Mouse (Mus musculus) MEL (cell line): ENCODE measurements around the gene Slc35b1. TPM values are rescaled to one million over a fixed set of nuclear protein-coding genes. Genes with fewer than 3 reads are reported as not detected.

ENCODE experiments used
- DNase-seq: peaks from one replicate; pipeline ENCODE4 v3.0.0; 2011; ENCODE audit warnings: low read depth, low spot score
- H3K27ac ChIP-seq: 2 replicates; pipeline ENCODE4 v1.5.1; 2012; ENCODE audit warnings: low read depth, mild to moderate bottlenecking, control low read depth, low read length, moderate library complexity; ENCODE audit not compliant: control insufficient read depth
- H3K27me3 ChIP-seq, 2 experiments: fragments of 150-350 bp in 1 of 2; sonication (generic) in 1 of 2; 2 replicates each; pipeline ENCODE4 v1.6.1; 2012; ENCODE audit warnings: low read length in 2 of 2, mild to moderate bottlenecking in 2 of 2, improper control_type of control experiment in 1 of 2, moderate library complexity in 1 of 2; ENCODE audit not compliant: insufficient read depth in 2 of 2, control insufficient read depth in 1 of 2
- H3K36me3 ChIP-seq, 2 experiments: 2 replicates each; pipeline ENCODE4 v1.6.1; 2012 to 2014; ENCODE audit warnings: low read length in 2 of 2, improper control_type of control experiment in 1 of 2, inconsistent platforms in 1 of 2, mild to moderate bottlenecking in 1 of 2; ENCODE audit not compliant: insufficient read depth in 2 of 2, control insufficient read depth in 1 of 2
- H3K4me1 ChIP-seq, 2 experiments: fragments of 150-350 bp in 1 of 2; sonication (generic) in 1 of 2; 2 replicates each; pipeline ENCODE4 v1.6.1; 2012; ENCODE audit warnings: low read length in 2 of 2, improper control_type of control experiment in 1 of 2, mild to moderate bottlenecking in 1 of 2; ENCODE audit not compliant: insufficient read depth in 2 of 2, control insufficient read depth in 1 of 2
- H3K4me3 ChIP-seq, 2 experiments: fragments of 150-350 bp in 1 of 2; sonication (generic) in 1 of 2; 2 replicates each; pipeline ENCODE4 v1.5.1; 2012; ENCODE audit warnings: low read depth in 2 of 2, low read length in 2 of 2, mild to moderate bottlenecking in 2 of 2, moderate library complexity in 2 of 2, control low read depth in 1 of 2, improper control_type of control experiment in 1 of 2; ENCODE audit not compliant: control insufficient read depth in 1 of 2, insufficient read depth in 1 of 2
- H3K79me2 ChIP-seq: 2 replicates; pipeline ENCODE4 v1.6.1; 2012; ENCODE audit warnings: mild to moderate bottlenecking, low read length, moderate library complexity; ENCODE audit not compliant: control insufficient read depth, poor library complexity, insufficient read depth
- H3K9ac ChIP-seq: 2 replicates; pipeline ENCODE4 v1.6.1; 2012; ENCODE audit warnings: low read depth, mild to moderate bottlenecking, control low read depth, low read length, moderate library complexity; ENCODE audit not compliant: control insufficient read depth, poor library complexity, severe bottlenecking
- H3K9me3 ChIP-seq: fragments of 150-350 bp; sonication (generic); replicated peaks from 2 replicates; pipeline ENCODE4 v1.6.1; 2012; ENCODE audit warnings: mild to moderate bottlenecking, low read length, improper control_type of control experiment, moderate library complexity; ENCODE audit not compliant: insufficient read depth
- BHLHE40 ChIP-seq: IDR thresholded peaks from 2 replicates; pipeline ENCODE4 v1.6.1; 2012; ENCODE audit warnings: low read depth, mild to moderate bottlenecking, inconsistent platforms, low read length, improper control_type of control experiment, borderline replicate concordance
- CHD1 ChIP-seq: IDR thresholded peaks from 2 replicates; pipeline ENCODE4 v1.6.1; 2012; ENCODE audit warnings: low read depth, mild to moderate bottlenecking, inconsistent platforms, low read length, improper control_type of control experiment
- CHD2 ChIP-seq: IDR thresholded peaks from 2 replicates; pipeline ENCODE4 v1.6.1; 2011; ENCODE audit warnings: low read length, improper control_type of control experiment
- CTCF ChIP-seq, 3 experiments: IDR thresholded peaks in 2 of 3; conservative IDR thresholded peaks in 1 of 3; 2 replicates each; pipeline ENCODE4 v1.5.1; 2011 to 2012; ENCODE audit warnings: low read length in 3 of 3, low read depth in 2 of 3, mild to moderate bottlenecking in 2 of 3, improper control_type of control experiment in 1 of 3, inconsistent platforms in 1 of 3, mixed read lengths in 1 of 3, moderate library complexity in 1 of 3; ENCODE audit not compliant: control insufficient read depth in 1 of 3, insufficient read depth in 1 of 3, poor library complexity in 1 of 3, severe bottlenecking in 1 of 3
- ETS1 ChIP-seq: IDR thresholded peaks from 2 replicates; pipeline ENCODE4 v1.6.1; 2012; ENCODE audit warnings: low read depth, mild to moderate bottlenecking, inconsistent platforms, low read length, improper control_type of control experiment, moderate library complexity
- HCFC1 ChIP-seq: IDR thresholded peaks from 2 replicates; pipeline ENCODE4 v1.6.1; 2012; ENCODE audit warnings: low read depth, mild to moderate bottlenecking, inconsistent platforms, low read length, improper control_type of control experiment, moderate library complexity
- JUND ChIP-seq: IDR thresholded peaks from 2 replicates; pipeline ENCODE4 v1.6.1; 2011; ENCODE audit warnings: low read depth, mild to moderate bottlenecking, improper control_type of control experiment, low read length
- KAT2A ChIP-seq: conservative IDR thresholded peaks from 2 replicates; pipeline ENCODE4 v1.6.1; 2012; ENCODE audit warnings: low read depth, low read length, improper control_type of control experiment, inconsistent platforms
- MAFK ChIP-seq: IDR thresholded peaks from 2 replicates; pipeline ENCODE4 v1.6.1; 2011; ENCODE audit warnings: low read depth, mild to moderate bottlenecking, low read length, improper control_type of control experiment, borderline replicate concordance
- MAX ChIP-seq: IDR thresholded peaks from 2 replicates; pipeline ENCODE4 v1.6.1; 2011; ENCODE audit warnings: low read length, improper control_type of control experiment
- MXI1 ChIP-seq: IDR thresholded peaks from 2 replicates; pipeline ENCODE4 v1.6.1; 2011; ENCODE audit warnings: mild to moderate bottlenecking, low read depth, low read length, improper control_type of control experiment
- NRF1 ChIP-seq: IDR thresholded peaks from 2 replicates; pipeline ENCODE4 v1.6.1; 2014; ENCODE audit warnings: low read depth, mild to moderate bottlenecking, inconsistent platforms, low read length, improper control_type of control experiment, moderate library complexity; ENCODE audit not compliant: poor library complexity, insufficient read depth, severe bottlenecking
- POLR2AphosphoS2 ChIP-seq: IDR thresholded peaks from 2 replicates; pipeline ENCODE4 v1.6.1; 2011; ENCODE audit warnings: low read length, improper control_type of control experiment
- RCOR1 ChIP-seq: IDR thresholded peaks from 2 replicates; pipeline ENCODE4 v1.6.1; 2012; ENCODE audit warnings: low read depth, mild to moderate bottlenecking, inconsistent platforms, low read length, improper control_type of control experiment
- SIN3A ChIP-seq: IDR thresholded peaks from 2 replicates; pipeline ENCODE4 v1.6.1; 2012; ENCODE audit warnings: low read length, improper control_type of control experiment, inconsistent platforms
- TAL1 ChIP-seq: IDR thresholded peaks from 2 replicates; pipeline ENCODE4 v1.6.1; 2012; ENCODE audit warnings: mild to moderate bottlenecking, inconsistent platforms, low read length, moderate library complexity, mixed read lengths
- TBP ChIP-seq: IDR thresholded peaks from 2 replicates; pipeline ENCODE4 v1.8.0; 2011; ENCODE audit warnings: low read depth, low read length, improper control_type of control experiment
- TCF12 ChIP-seq: IDR thresholded peaks from 2 replicates; pipeline ENCODE4 v1.6.1; 2014; ENCODE audit warnings: low read depth, mild to moderate bottlenecking, inconsistent platforms, low read length, improper control_type of control experiment, moderate library complexity
- USF1 ChIP-seq: IDR thresholded peaks from 2 replicates; pipeline ENCODE4 v1.6.1; 2014; ENCODE audit warnings: low read depth, mild to moderate bottlenecking, inconsistent platforms, low read length, improper control_type of control experiment, moderate library complexity
- ZKSCAN1 ChIP-seq: IDR thresholded peaks from 2 replicates; pipeline ENCODE4 v1.6.1; 2012; ENCODE audit warnings: low read depth, mild to moderate bottlenecking, inconsistent platforms, low read length, improper control_type of control experiment, moderate library complexity
- polyA plus RNA-seq, 2 experiments: library from polyadenylated mRNA; stranded (reverse) in 1 of 2; unstranded in 1 of 2; fragments of >175 nt in 1 of 2; fragments of >200 nt in 1 of 2; gene quantifications; 2 replicates each; pipeline versions ENCODE4 v1.2.1 to v1.2.4; 2012; ENCODE audit warnings: low replicate concordance in 2 of 2, low read depth in 1 of 2; ENCODE audit not compliant: insufficient read length in 2 of 2, insufficient read depth in 1 of 2, missing spikeins in 1 of 2
- total RNA-seq: library from RNA; depleted of rRNA; stranded (reverse); fragments of 300-350 nt; gene quantifications from 2 replicates; pipeline ENCODE4 v1.2.3, GENCODE M21; 2012

Gene Slc35b1
- total and polyA plus RNA-seq, 3 experiments = 59.1 to 82.4 TPM; not detected in 1

- TF ChIP-seq CHD2 (no peak), TBP (peak; percentile 76), JUND (no peak)
Observed at GRCm38 (mm10) chr11:95339471-95340021, 44.9 kb upstream of the Slc35b1 start (continued).

DNA sequence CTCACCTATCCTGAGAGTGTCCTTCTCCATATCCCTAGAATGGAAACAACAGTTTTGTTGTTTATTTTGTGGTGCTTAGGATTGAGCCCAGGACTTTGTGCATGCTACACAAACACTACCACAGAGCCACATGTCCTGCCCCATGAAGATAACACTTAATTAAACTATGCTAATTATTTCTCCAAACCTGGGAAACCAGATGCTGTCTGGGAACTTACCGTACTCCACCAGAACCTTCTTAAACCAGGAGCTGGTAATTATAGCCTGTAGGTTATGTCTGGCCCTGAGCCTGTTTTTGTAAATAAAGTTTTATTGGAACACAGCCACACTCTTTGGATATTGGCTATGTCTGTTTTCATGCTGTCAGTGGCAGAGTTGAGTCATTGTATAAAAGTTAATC is 44.2 kb upstream of the Slc35b1 start:
- H3K4me1 ChIP-seq = peaks cover 36 to 51% of the 10 kb centered on the region in 2 experiments
- H3K36me3 ChIP-seq = peaks cover 27 to 61% of the 10 kb centered on the region in 2 experiments
- H3K9me3 ChIP-seq = no peaks in the 10 kb centered on the region
- H3K9ac ChIP-seq = peak overlapping the region; percentile 44
- H3K27ac ChIP-seq = peak overlapping the region; percentile 92
- H3K79me2 ChIP-seq = peaks cover 64% of the 10 kb centered on the region
- TF ChIP-seq CHD1 (0 out of 2 replicates have a peak, but pooled peaks have one; percentile 67), TCF12 (no peak; the same call in 1 of the 2 replicates)
- peak overlapping the region; percentile 42 to 48 for H3K4me3 ChIP-seq
- H3K27me3 ChIP-seq = no peaks in the 10 kb centered on the region
- no peak for DNase-seq

GRCm38 (mm10) chr11:95340664-95341063 is 43.8 kb upstream of the Slc35b1 start:
- Histone ChIP-seq H3K79me2 (peaks cover 68% of the 10 kb centered on the region), H3K27ac (peak overlapping the region; percentile 92), H3K9me3 (no peaks in the 10 kb centered on the region), H3K27me3 (no peaks in the 10 kb centered on the region), H3K36me3 (peaks cover 29 to 58% of the 10 kb centered on the region in 2 experiments), H3K9ac (peak overlapping the region; percentile 3; the same call in 1 of the 2 replicates), H3K4me3 (peak overlapping the region in 1 of 2 experiments; percentile 3; a peak in 1 of 4 replicates), H3K4me1 (peaks cover 37 to 49% of the 10 kb centered on the region in 2 experiments)
- no peak for DNase-seq
- TF ChIP-seq CHD1 (no peak; the same call in 1 of the 2 replicates), KAT2A (no peak), MAFK (no peak), MXI1 (peak; percentile 75), ZKSCAN1 (no peak), USF1 (peak; percentile 12; the same call in 1 of the 2 replicates), TAL1 (no peak), RCOR1 (no peak), ETS1 (0 out of 2 replicates have a peak, but pooled peaks have one; percentile 2), HCFC1 (0 out of 2 replicates have a peak, but pooled peaks have one; percentile 2), JUND (no peak), POLR2AphosphoS2 (no peak), SIN3A (peak; percentile 28; the same call in 1 of the 2 replicates), MAX (no peak), CTCF (IDR thresholded peaks at IDR 0.05 in 2 of 3, conservative IDR thresholded peaks at IDR 0.05 in 1 of 3; ENCODE audit: control insufficient read depth in 1 of 3, insufficient read depth in 1 of 3, low read depth in 2 of 3, low read length in 3 of 3, poor library complexity in 1 of 3, severe bottlenecking in 1 of 3) (no peak), BHLHE40 (peak; percentile 39; the same call in 1 of the 2 replicates), NRF1 (no peak)
